Mouse (Mus musculus) erythroid progenitor cell, adult 5-6 weeks (primary cell): ENCODE measurements around the gene Spata32. TPM values are rescaled to one million over a fixed set of nuclear protein-coding genes. Genes with fewer than 3 reads are reported as not detected.
A peak's percentile ranks its signal among the peaks of the same experiment; 100 is the strongest.

Experiments used
- ATAC-seq: replicated peaks from 2 replicates; pipeline ENCODE4 v1.8.0; 2016; ENCODE audit warnings: moderate number of reproducible peaks, mild to moderate bottlenecking, moderate TSS enrichment, inconsistent platforms; ENCODE audit not compliant: poor library complexity, low FRiP score, severe bottlenecking
- total RNA-seq, 2 experiments: library from RNA; stranded (forward) in 1 of 2; stranded (reverse) in 1 of 2; fragments of 150-400 nt in 1 of 2; fragments of 186-747, 209-891 nt in 1 of 2; gene quantifications; 2 replicates each; pipeline versions ENCODE4 v1.2.3 to v1.2.4; 2015 to 2017; ENCODE audit warnings: low replicate concordance in 2 of 2

Gene Spata32
- total RNA-seq, 2 experiments from 2014 or later, result not detected

- no peak for ATAC-seq
Observed at GRCm38 (mm10) chr11:103160738-103161137, 57.5 kb downstream of the Spata32 start.

- ATAC-seq, result peak; percentile 91
Observed at GRCm38 (mm10) chr11:103158621-103159478, 59.4 kb downstream of the Spata32 start.

Other genes starting within 250 kb of the Spata32 start
- 25.2 and 31.0 TPM in 2 replicates for gene Nmt1, start 190.2 kb downstream of the Spata32 start, total RNA-seq (2015; ENCODE audit: low replicate concordance)
- gene Nmt1, start 190.2 kb downstream of the Spata32 start, total RNA-seq (2017; ENCODE audit: low replicate concordance), result 27.1 and 35.8 TPM in 2 replicates
- 6.8 and 13.4 TPM in 2 replicates for gene Dcakd, start 190.1 kb downstream of the Spata32 start, total RNA-seq (2015; ENCODE audit: low replicate concordance)
- gene Dcakd, start 190.1 kb downstream of the Spata32 start, total RNA-seq (2017; ENCODE audit: low replicate concordance), result 4.4 and 10.7 TPM in 2 replicates
- gene Plcd3, start 116.8 kb downstream of the Spata32 start, total RNA-seq (2015; ENCODE audit: low replicate concordance), result 1.4 TPM in 1 of 2 replicates, not detected in the other
- gene Plcd3, start 116.8 kb downstream of the Spata32 start, total RNA-seq (2017; ENCODE audit: low replicate concordance), result 3.1 TPM in 1 of 2 replicates, not detected in the other
- 13.4 and 21.6 TPM in 2 replicates for gene Acbd4, start 116.8 kb downstream of the Spata32 start, total RNA-seq (2015; ENCODE audit: low replicate concordance)
- 25.6 and 60.5 TPM in 2 replicates for gene Acbd4, start 116.8 kb downstream of the Spata32 start, total RNA-seq (2017; ENCODE audit: low replicate concordance)
- 7.5 and 14.1 TPM in 2 replicates for gene Hexim1, start 102.2 kb downstream of the Spata32 start, total RNA-seq (2015; ENCODE audit: low replicate concordance)
- 20.8 and 26.7 TPM in 2 replicates for gene Hexim1, start 102.2 kb downstream of the Spata32 start, total RNA-seq (2017; ENCODE audit: low replicate concordance)
- gene Hexim2, start 86.0 kb downstream of the Spata32 start, total RNA-seq (2015; ENCODE audit: low replicate concordance), result 1.8 and 3.8 TPM in 2 replicates
- 5.9 and 13.0 TPM in 2 replicates for gene Hexim2, start 86.0 kb downstream of the Spata32 start, total RNA-seq (2017; ENCODE audit: low replicate concordance)
- gene Fmnl1, start 47.3 kb downstream of the Spata32 start, total RNA-seq (2015; ENCODE audit: low replicate concordance), result 33.2 and 49.9 TPM in 2 replicates
- 9.2 and 22.3 TPM in 2 replicates for gene Fmnl1, start 47.3 kb downstream of the Spata32 start, total RNA-seq (2017; ENCODE audit: low replicate concordance)
- 6.3 TPM in 1 of 2 replicates, not detected in the other for gene 1700023F06Rik, start 9.9 kb downstream of the Spata32 start, total RNA-seq (2015; ENCODE audit: low replicate concordance)
- not detected in 2 replicates for gene 1700023F06Rik, start 9.9 kb downstream of the Spata32 start, total RNA-seq (2017; ENCODE audit: low replicate concordance)
- 2.9 and 3.8 TPM in 2 replicates for gene Map3k14, start 49.0 kb upstream of the Spata32 start, total RNA-seq (2015; ENCODE audit: low replicate concordance)
- gene Map3k14, start 49.0 kb upstream of the Spata32 start, total RNA-seq (2017; ENCODE audit: low replicate concordance), result 0.51 and 3.8 TPM in 2 replicates
- gene Arhgap27, start 145.3 kb upstream of the Spata32 start, total RNA-seq (2015; ENCODE audit: low replicate concordance), result 2.1 and 7.6 TPM in 2 replicates
- 3.0 and 4.8 TPM in 2 replicates for gene Arhgap27, start 145.3 kb upstream of the Spata32 start, total RNA-seq (2017; ENCODE audit: low replicate concordance)
- 15.1 and 18.0 TPM in 2 replicates for gene Plekhm1, start 194.3 kb upstream of the Spata32 start, total RNA-seq (2015; ENCODE audit: low replicate concordance)
- 4.2 and 5.5 TPM in 2 replicates for gene Plekhm1, start 194.3 kb upstream of the Spata32 start, total RNA-seq (2017; ENCODE audit: low replicate concordance)